Mouse (Mus musculus): Measurements from ENCODE around the gene Tmem234. TPM values are rescaled to one million over a fixed set of nuclear protein-coding genes. Genes with fewer than 3 reads are reported as not detected.
A peak's percentile ranks its signal among the peaks of the same experiment; 100 is the strongest.

The Tmem234 gene
- polyA plus RNA-seq, 1 experiment, result 143 TPM

GRCm38 (mm10) chr4:129624281-129625028 is 24.0 kb downstream of the Tmem234 start:
- under 1% methylated on average over 18 of the region's 18 CpGs for WGBS
- Histone ChIP-seq H3K4me1 (ENCODE audit: control insufficient read depth, insufficient read depth, low read length) (peaks cover 15% of the 10 kb centered on the region), H3K27ac (ENCODE audit: insufficient read depth, low read length) (peak overlapping the region; percentile 92), H3K4me3 (replicated peaks; ENCODE audit: insufficient read depth, low read depth, low read length) (peak overlapping the region; percentile 98), H3K27me3 (ENCODE audit: control insufficient read depth, insufficient read depth, low read length) (no peaks in the 10 kb centered on the region)
- TF ChIP-seq CTCF (IDR thresholded peaks at IDR 0.05; ENCODE audit: borderline replicate concordance, insufficient read depth, low read depth, low read length) (no peak), POLR2A (IDR thresholded peaks at IDR 0.05; ENCODE audit: borderline replicate concordance, insufficient read depth, low read length) (peak; percentile 94; the same call in 1 of the 2 replicates)
- DNase-seq, result peak; percentile 91 to 97

- TF ChIP-seq CTCF (IDR thresholded peaks at IDR 0.05; ENCODE audit: borderline replicate concordance, insufficient read depth, low read depth, low read length) (no peak), POLR2A (IDR thresholded peaks at IDR 0.05; ENCODE audit: borderline replicate concordance, insufficient read depth, low read length) (peak; percentile 18; the same call in 1 of the 2 replicates)
- WGBS, result 1% methylated on average over 6 of the region's 6 CpGs
- Histone ChIP-seq H3K27me3 (ENCODE audit: control insufficient read depth, insufficient read depth, low read length) (no peaks in the 10 kb centered on the region), H3K4me1 (ENCODE audit: control insufficient read depth, insufficient read depth, low read length) (peaks cover 15% of the 10 kb centered on the region), H3K27ac (ENCODE audit: insufficient read depth, low read length) (peak overlapping the region; percentile 83), H3K4me3 (replicated peaks; ENCODE audit: insufficient read depth, low read depth, low read length) (peak overlapping the region; percentile 98)
- peak; percentile 74 to 76 for DNase-seq
Measured at GRCm38 (mm10) chr4:129625029-129625370, 24.5 kb downstream of the Tmem234 start.

GRCm38 (mm10) chr4:129625496-129625895 is 25.0 kb downstream of the Tmem234 start:
- TF ChIP-seq CTCF (IDR thresholded peaks at IDR 0.05; ENCODE audit: borderline replicate concordance, insufficient read depth, low read depth, low read length) (no peak), POLR2A (IDR thresholded peaks at IDR 0.05; ENCODE audit: borderline replicate concordance, insufficient read depth, low read length) (no peak)
- no peaks in the 10 kb centered on the region for H3K27me3 ChIP-seq (ENCODE audit: control insufficient read depth, insufficient read depth, low read length)
- 44% methylated on average over 4 of the region's 4 CpGs for WGBS
- DNase-seq, result no peak
- no peak overlapping the region for H3K4me3 ChIP-seq (replicated peaks; ENCODE audit: insufficient read depth, low read depth, low read length)
- peaks cover 13% of the 10 kb centered on the region for H3K4me1 ChIP-seq (ENCODE audit: control insufficient read depth, insufficient read depth, low read length)
- peak overlapping the region; percentile 83; the same call in 1 of the 2 replicates for H3K27ac ChIP-seq (ENCODE audit: insufficient read depth, low read length)

GRCm38 (mm10) chr4:129626035-129626434 is 25.6 kb downstream of the Tmem234 start:
- no peaks in the 10 kb centered on the region for H3K27me3 ChIP-seq (ENCODE audit: control insufficient read depth, insufficient read depth, low read length)
- WGBS, result 67% methylated on average over 6 of the region's 6 CpGs
- DNase-seq, result no peak
- no peak overlapping the region for H3K4me3 ChIP-seq (replicated peaks; ENCODE audit: insufficient read depth, low read depth, low read length)
- H3K4me1 ChIP-seq (ENCODE audit: control insufficient read depth, insufficient read depth, low read length), result peaks cover 8% of the 10 kb centered on the region; the same call in 1 of the 2 replicates
- H3K27ac ChIP-seq (ENCODE audit: insufficient read depth, low read length), result no peak overlapping the region
- TF ChIP-seq CTCF (IDR thresholded peaks at IDR 0.05; ENCODE audit: borderline replicate concordance, insufficient read depth, low read depth, low read length) (no peak), POLR2A (IDR thresholded peaks at IDR 0.05; ENCODE audit: borderline replicate concordance, insufficient read depth, low read length) (no peak)

GRCm38 (mm10) chr4:129630944-129631343 is 30.5 kb downstream of the Tmem234 start:
- WGBS, result 10% methylated on average over 4 of the region's 4 CpGs
- peak overlapping the region; percentile 20; the same call in 1 of the 2 replicates for H3K27ac ChIP-seq (ENCODE audit: insufficient read depth, low read length)
- no peak overlapping the region for H3K4me3 ChIP-seq (replicated peaks; ENCODE audit: insufficient read depth, low read depth, low read length)
- H3K4me1 ChIP-seq (ENCODE audit: control insufficient read depth, insufficient read depth, low read length), result peaks cover 10% of the 10 kb centered on the region; the same call in 1 of the 2 replicates
- peak in 1 of 2 experiments; percentile 50 for DNase-seq
- TF ChIP-seq CTCF (IDR thresholded peaks at IDR 0.05; ENCODE audit: borderline replicate concordance, insufficient read depth, low read depth, low read length) (no peak), POLR2A (IDR thresholded peaks at IDR 0.05; ENCODE audit: borderline replicate concordance, insufficient read depth, low read length) (no peak)
- H3K27me3 ChIP-seq (ENCODE audit: control insufficient read depth, insufficient read depth, low read length), result no peaks in the 10 kb centered on the region

- no peak for TF ChIP-seq POLR2A (IDR thresholded peaks at IDR 0.05; ENCODE audit: borderline replicate concordance, insufficient read depth, low read length)
- no peak for TF ChIP-seq CTCF (IDR thresholded peaks at IDR 0.05; ENCODE audit: borderline replicate concordance, insufficient read depth, low read depth, low read length)
- 88% methylated on average over 12 of the region's 12 CpGs for WGBS
Measured at GRCm38 (mm10) chr4:129631867-129632266, 31.4 kb downstream of the Tmem234 start.

GRCm38 (mm10) chr4:129633852-129634251 is 33.4 kb downstream of the Tmem234 start:
- no peak for TF ChIP-seq CTCF (IDR thresholded peaks at IDR 0.05; ENCODE audit: borderline replicate concordance, insufficient read depth, low read depth, low read length)
- TF ChIP-seq POLR2A (IDR thresholded peaks at IDR 0.05; ENCODE audit: borderline replicate concordance, insufficient read depth, low read length), result no peak
- no peak overlapping the region for H3K27ac ChIP-seq (ENCODE audit: insufficient read depth, low read length)
- no peak overlapping the region for H3K4me3 ChIP-seq (replicated peaks; ENCODE audit: insufficient read depth, low read depth, low read length)
- DNase-seq, result no peak
- WGBS, result 91% methylated on average over 6 of the region's 6 CpGs
- H3K4me1 ChIP-seq (ENCODE audit: control insufficient read depth, insufficient read depth, low read length), result peaks cover 17% of the 10 kb centered on the region; the same call in 1 of the 2 replicates
- H3K27me3 ChIP-seq (ENCODE audit: control insufficient read depth, insufficient read depth, low read length), result no peaks in the 10 kb centered on the region

More at GRCm38 (mm10) chr4:129631867-129632266, 31.4 kb downstream of the Tmem234 start:
- H3K27ac ChIP-seq (ENCODE audit: insufficient read depth, low read length), result no peak overlapping the region
- no peaks in the 10 kb centered on the region for H3K27me3 ChIP-seq (ENCODE audit: control insufficient read depth, insufficient read depth, low read length)
- H3K4me1 ChIP-seq (ENCODE audit: control insufficient read depth, insufficient read depth, low read length), result peaks cover 10% of the 10 kb centered on the region; the same call in 1 of the 2 replicates
- no peak for DNase-seq
- H3K4me3 ChIP-seq (replicated peaks; ENCODE audit: insufficient read depth, low read depth, low read length), result no peak overlapping the region

- Histone ChIP-seq H3K4me1 (ENCODE audit: control insufficient read depth, insufficient read depth, low read length) (peaks cover 12% of the 10 kb centered on the region), H3K27ac (ENCODE audit: insufficient read depth, low read length) (peak overlapping the region; percentile 34), H3K4me3 (replicated peaks; ENCODE audit: insufficient read depth, low read depth, low read length) (peak overlapping the region; percentile 88), H3K27me3 (ENCODE audit: control insufficient read depth, insufficient read depth, low read length) (no peaks in the 10 kb centered on the region)
- DNase-seq, result peak in 1 of 2 experiments; percentile 22
- no peak for TF ChIP-seq POLR2A (IDR thresholded peaks at IDR 0.05; ENCODE audit: borderline replicate concordance, insufficient read depth, low read length)
- no peak for TF ChIP-seq CTCF (IDR thresholded peaks at IDR 0.05; ENCODE audit: borderline replicate concordance, insufficient read depth, low read depth, low read length)
- 39% methylated on average over 15 of the region's 15 CpGs for WGBS
Measured at GRCm38 (mm10) chr4:129639221-129639620, 38.8 kb downstream of the Tmem234 start.

All from cerebellum, adult 2 months (tissue).